Mouse (Mus musculus) induced T-regulatory cell, adult 2 months (primary cell): ENCODE measurements around the gene Stx19.
A peak's percentile ranks its signal among the peaks of the same experiment; 100 is the strongest.

ENCODE experiments used
- DNase-seq: peaks from one replicate; pipeline ENCODE4 v3.0.0-alpha.2; 2012; ENCODE audit warnings: low read depth

Stx19 gene

GRCm38 (mm10) chr16:62814491-62814890, at the start of gene Stx19:
Gene Stx19, plus strand, starts transcription at chr16:62814676.
- no peak for DNase-seq

DNA sequence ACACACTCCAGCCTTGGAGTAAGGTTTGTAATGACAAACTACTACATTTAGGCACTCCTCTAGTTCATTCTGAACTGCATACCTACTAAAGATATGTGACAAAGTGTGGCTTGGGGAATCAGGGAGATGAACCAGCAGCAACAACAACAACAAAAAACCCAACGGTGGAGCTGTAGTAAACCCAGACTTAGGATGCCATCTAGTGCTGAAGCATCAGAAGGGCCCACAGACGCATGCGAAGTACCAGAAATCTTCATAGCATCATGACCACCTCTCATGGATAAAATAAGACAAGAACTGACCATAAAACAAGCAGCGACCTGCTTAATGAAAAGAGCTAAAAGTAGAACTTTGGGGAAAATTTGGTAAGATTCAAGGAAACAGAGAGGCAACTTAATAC, 41.0 kb upstream of the Stx19 start:
- DNase-seq = no peak

DNA sequence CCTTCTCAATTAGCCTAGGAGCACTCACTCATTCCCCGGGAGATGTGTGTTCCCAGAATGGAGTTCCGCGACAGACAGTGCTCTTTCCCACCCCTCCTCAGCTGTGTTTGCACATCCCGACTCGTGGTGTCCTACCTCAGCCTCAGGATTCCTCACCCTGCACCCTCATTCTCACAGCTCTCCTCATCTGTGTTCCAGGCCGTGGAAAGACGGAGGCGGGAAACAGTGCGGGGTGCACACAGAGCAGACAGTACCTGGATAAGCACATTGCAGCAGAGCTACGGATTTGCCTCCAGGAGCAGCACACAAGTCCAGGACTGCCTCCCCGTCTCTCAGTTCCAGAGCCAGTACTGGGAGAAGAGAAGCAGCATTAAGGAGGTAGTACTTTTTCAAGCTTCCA, 38.4 kb upstream of the Stx19 start:
- DNase-seq = no peak

- DNase-seq = no peak
Measured at GRCm38 (mm10) chr16:62778282-62778681, 36.2 kb upstream of the Stx19 start.

DNA sequence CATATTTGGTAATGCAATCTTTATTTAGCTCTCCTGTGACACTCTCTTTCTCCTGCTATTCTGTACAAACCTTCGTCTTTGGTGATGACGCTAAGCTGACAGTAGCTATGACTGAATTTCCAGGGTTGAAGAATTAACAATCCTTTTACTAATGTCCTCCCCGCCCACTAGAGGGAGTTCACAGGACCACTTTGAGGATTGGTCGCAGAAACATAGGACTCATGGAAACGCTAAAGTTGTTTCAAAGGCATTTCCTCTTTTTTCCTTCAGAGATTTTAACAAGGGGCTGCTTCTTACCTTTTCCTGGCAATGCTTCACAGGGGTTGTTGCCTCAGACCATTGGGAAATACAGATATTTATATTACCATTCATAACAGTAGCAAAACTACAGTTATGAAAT, 32.2 kb upstream of the Stx19 start:
- DNase-seq = peak; percentile 53

DNA sequence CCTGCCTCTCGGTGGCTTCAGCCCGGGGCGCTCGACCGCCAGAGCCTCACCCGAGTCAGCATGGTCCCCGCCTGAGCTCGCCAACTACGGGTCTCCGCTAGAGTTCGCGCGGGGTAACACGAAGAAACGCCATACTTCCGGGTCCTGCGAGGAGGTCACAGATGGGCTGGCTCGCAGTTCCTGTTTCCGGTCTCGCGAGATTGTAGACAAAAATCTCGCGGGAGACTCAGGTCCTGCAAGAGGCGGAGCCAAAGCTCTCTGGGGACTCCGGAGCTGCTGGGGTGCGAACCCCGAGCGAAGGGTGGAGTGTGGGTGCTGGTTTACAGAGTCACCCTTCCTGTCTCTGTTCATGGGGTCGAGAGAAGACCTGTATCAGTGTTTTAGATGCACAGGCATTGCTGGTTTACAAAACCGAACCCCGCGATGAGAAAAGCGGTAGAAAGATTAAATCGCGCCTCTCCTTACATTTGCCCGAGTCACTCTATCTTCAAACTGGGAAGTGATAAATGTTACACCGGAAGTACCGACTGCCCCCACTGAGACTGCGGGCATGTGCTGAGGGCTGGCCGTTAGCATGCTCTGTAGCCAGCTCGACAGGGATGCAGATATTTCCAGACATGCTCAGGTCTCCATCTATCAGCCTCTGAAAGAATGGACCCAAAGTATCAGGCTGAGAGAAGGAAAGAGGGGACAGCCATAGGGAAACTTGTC, 27.7 kb upstream of the Stx19 start, which contains the start of gene Nsun3:
Gene Nsun3 (minus strand): TSS at position 198 of the 711 bp plus-strand sequence.
- DNase-seq = peak; percentile 99

DNA sequence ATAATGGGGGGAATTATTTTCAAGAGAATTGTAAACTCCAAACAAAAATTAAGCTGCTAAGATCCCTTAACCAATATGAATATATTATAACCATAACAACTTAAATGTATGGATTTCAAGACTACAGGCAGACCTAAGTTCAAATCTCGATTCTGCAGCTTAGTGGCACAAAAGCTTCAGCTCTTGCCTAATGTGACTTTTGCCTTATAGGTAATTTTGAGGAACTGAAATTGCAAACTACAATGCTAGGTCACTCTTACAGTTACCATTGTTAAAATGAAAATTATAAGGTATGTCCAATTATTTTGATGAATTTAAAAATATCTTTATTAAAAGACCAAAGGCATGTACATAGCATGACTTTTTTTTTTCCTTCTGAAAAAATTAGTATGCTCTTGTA, 17.9 kb upstream of the Stx19 start:
- no peak for DNase-seq

- no peak for DNase-seq
Measured at GRCm38 (mm10) chr16:62798808-62799207, 15.7 kb upstream of the Stx19 start.

GRCm38 (mm10) chr16:62799426-62799825, 15.1 kb upstream of the Stx19 start:
- DNase-seq = no peak

GRCm38 (mm10) chr16:62799839-62800238, 14.6 kb upstream of the Stx19 start:
- DNase-seq = no peak

GRCm38 (mm10) chr16:62804621-62805020, 9.9 kb upstream of the Stx19 start:
- DNase-seq = no peak

GRCm38 (mm10) chr16:62807249-62807979, 7.1 kb upstream of the Stx19 start:
- no peak for DNase-seq

- DNase-seq = no peak
Measured at GRCm38 (mm10) chr16:62810855-62811254, 3.6 kb upstream of the Stx19 start.

DNA sequence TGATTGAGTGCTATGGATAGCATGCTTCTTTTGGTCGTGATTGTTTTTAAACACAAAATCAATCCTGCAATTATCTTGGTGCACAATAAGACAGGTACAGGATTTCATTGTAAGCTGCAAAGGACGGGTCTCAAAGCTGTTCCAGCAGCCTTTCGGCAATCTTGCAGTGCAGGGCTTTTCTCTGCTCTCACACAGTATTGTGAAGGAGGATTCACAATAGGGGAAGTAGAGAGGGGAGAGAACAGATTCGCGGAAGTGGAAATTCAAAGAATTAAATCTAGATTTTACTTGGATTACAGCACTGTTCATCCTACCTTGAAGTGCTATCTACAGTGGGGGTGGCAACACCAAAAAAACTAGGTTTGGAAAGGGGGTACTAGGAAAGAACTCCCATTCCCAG, 686 bp upstream of the Stx19 start:
- no peak for DNase-seq

- DNase-seq = no peak
Measured at GRCm38 (mm10) chr16:62822472-62822871, 8.0 kb downstream of the Stx19 start.

- peak; percentile 73 for DNase-seq
Measured at GRCm38 (mm10) chr16:62826156-62827001, 11.9 kb downstream of the Stx19 start.

- DNase-seq = no peak
Measured at GRCm38 (mm10) chr16:62832027-62832426, 17.6 kb downstream of the Stx19 start.

- peak; percentile 74 for DNase-seq
Measured at GRCm38 (mm10) chr16:62832481-62832880, 18.0 kb downstream of the Stx19 start.

DNA sequence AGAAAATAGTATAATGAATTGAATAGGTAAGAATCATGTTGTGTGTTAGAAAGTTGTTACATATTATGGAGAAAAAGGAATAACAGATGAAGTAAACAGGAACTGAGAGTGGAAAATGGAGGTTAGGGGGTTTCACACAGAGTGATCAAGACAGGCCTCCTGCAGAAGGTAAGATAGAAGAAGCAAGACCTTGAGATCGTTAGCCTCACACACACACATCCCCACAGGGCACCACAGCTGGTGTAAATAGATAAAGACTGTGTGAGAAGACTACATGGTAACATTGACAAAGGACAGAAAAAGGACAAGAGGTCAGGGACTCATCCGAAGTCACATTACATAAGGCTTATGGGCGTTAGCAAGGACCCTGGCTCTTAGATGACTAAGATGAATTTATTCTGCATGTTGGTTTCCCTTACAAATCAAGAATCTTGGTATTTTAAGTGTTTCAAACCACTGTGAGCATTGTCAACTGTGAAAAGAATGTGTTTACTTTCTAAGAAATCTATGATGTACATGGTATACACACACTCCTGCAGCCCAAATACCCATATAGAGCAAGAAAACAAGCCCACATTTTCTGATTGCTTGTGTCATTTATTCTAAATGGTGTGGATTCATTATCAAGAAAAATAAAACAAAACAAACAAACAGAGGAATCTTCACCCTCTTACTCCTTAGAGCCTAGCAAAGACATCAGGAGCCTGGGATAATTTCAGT, 19.7 kb downstream of the Stx19 start:
- DNase-seq = peak; percentile 25

GRCm38 (mm10) chr16:62845341-62845740, 30.9 kb downstream of the Stx19 start:
- DNase-seq = peak; percentile 43

GRCm38 (mm10) chr16:62846498-62847312, 32.2 kb downstream of the Stx19 start, which contains the start of gene Arl13b:
Gene Arl13b, minus strand, starts transcription at chr16:62847040.
- DNase-seq = peak; percentile 99
